Mouse (Mus musculus) G1E (cell line): ENCODE measurements around the gene Elovl4. TPM values are rescaled to one million over a fixed set of nuclear protein-coding genes. Genes with fewer than 3 reads are reported as not detected.

ENCODE experiments used
- ATAC-seq: 2 replicates; pipeline ENCODE4 v1.8.0; 2016; ENCODE audit warnings: mild to moderate bottlenecking; ENCODE audit not compliant: insufficient number of reproducible peaks, poor library complexity, low FRiP score, severe bottlenecking; ENCODE audit errors: extremely low read depth
- DNase-seq: peaks from one replicate; pipeline ENCODE4 v3.0.0; 2012; ENCODE audit warnings: low spot score
- H3K27me3 ChIP-seq: 2 replicates; pipeline ENCODE4 v1.6.1; 2012; ENCODE audit warnings: mild to moderate bottlenecking, low read length, inconsistent platforms; ENCODE audit not compliant: insufficient read depth
- H3K36me3 ChIP-seq: replicated peaks from 2 replicates; pipeline ENCODE3; 2012; ENCODE audit warnings: mild to moderate bottlenecking, inconsistent platforms
- H3K4me1 ChIP-seq: 2 replicates; pipeline ENCODE4 v1.6.1; 2012; ENCODE audit warnings: low read depth, low read length, inconsistent platforms, mixed read lengths; ENCODE audit not compliant: insufficient read depth
- H3K4me3 ChIP-seq: 2 replicates; pipeline ENCODE4 v1.5.1; 2012; ENCODE audit warnings: low read depth, mild to moderate bottlenecking, inconsistent platforms, low read length, moderate library complexity, mixed read lengths
- H3K9me3 ChIP-seq: replicated peaks from 2 replicates; pipeline ENCODE4 v1.6.1; 2012; ENCODE audit warnings: inconsistent platforms
- CTCF ChIP-seq: IDR thresholded peaks from 2 replicates; pipeline ENCODE4 v1.5.1; 2012; ENCODE audit warnings: low read depth, low read length, inconsistent platforms, mixed read lengths
- GATA1 ChIP-seq: IDR thresholded peaks from 2 replicates; pipeline ENCODE4 v1.6.1; 2012; ENCODE audit warnings: borderline replicate concordance, low read length, inconsistent platforms, mixed read lengths
- GATA2 ChIP-seq: IDR thresholded peaks from 2 replicates; pipeline ENCODE4 v1.6.1; 2012; ENCODE audit warnings: low read depth, low read length, inconsistent platforms, borderline replicate concordance
- POLR2AphosphoS5 ChIP-seq: IDR thresholded peaks from 2 replicates; pipeline ENCODE4 v1.6.1; 2012; ENCODE audit warnings: low read depth, low read length, inconsistent platforms; ENCODE audit not compliant: insufficient replicate concordance
- TAL1 ChIP-seq: conservative IDR thresholded peaks from 2 replicates; pipeline ENCODE4 v1.6.1; 2012; ENCODE audit warnings: low read depth, low read length, inconsistent platforms, mixed read lengths
- polyA plus RNA-seq: library from polyadenylated mRNA; stranded (reverse); fragments of >175 nt; gene quantifications from 2 replicates; pipeline ENCODE4 v1.2.3, GENCODE M21; 2012
- total RNA-seq, 2 experiments: library from RNA; stranded (forward) in 1 of 2; stranded (reverse) in 1 of 2; fragments of 200-1000 nt in 1 of 2; fragments of >200 nt in 1 of 2; fragmentation: Nextera tagmentation in 1 of 2; gene quantifications; 2 replicates each; pipeline ENCODE4 v1.2.3; 2014 to 2017

Gene Elovl4
- total and polyA plus RNA-seq, 3 experiments: not detected

GRCm38 (mm10) chr9:83731877-83732276, 74.2 kb downstream of the Elovl4 start:
- no peaks in the 10 kb centered on the region for H3K36me3 ChIP-seq
- DNase-seq (no peak), ATAC-seq (no peak)
- no peaks in the 10 kb centered on the region for H3K4me1 ChIP-seq
- H3K27me3 ChIP-seq: no peaks in the 10 kb centered on the region
- H3K9me3 ChIP-seq: no peaks in the 10 kb centered on the region
- no peak for TF ChIP-seq GATA1
- TF ChIP-seq POLR2AphosphoS5: no peak
- TF ChIP-seq GATA2: no peak
- no peak for TF ChIP-seq TAL1
- no peak for TF ChIP-seq CTCF
- H3K4me3 ChIP-seq: no peak overlapping the region

GRCm38 (mm10) chr9:83730836-83731235, 75.2 kb downstream of the Elovl4 start:
- Histone ChIP-seq H3K9me3 (no peaks in the 10 kb centered on the region), H3K4me3 (no peak overlapping the region), H3K27me3 (no peaks in the 10 kb centered on the region), H3K4me1 (no peaks in the 10 kb centered on the region), H3K36me3 (no peaks in the 10 kb centered on the region)
- DNase-seq (no peak), ATAC-seq (no peak)
- TF ChIP-seq CTCF: no peak
- no peak for TF ChIP-seq POLR2AphosphoS5
- TF ChIP-seq GATA2: no peak
- no peak for TF ChIP-seq TAL1
- no peak for TF ChIP-seq GATA1

Other genes starting within 250 kb of the Elovl4 start
- 37.1 and 39.6 TPM in 2 replicates for gene Ttk, start 28.4 kb upstream of the Elovl4 start, total RNA-seq (2014; fragmentation: Nextera tagmentation)
- 48.8 and 61.1 TPM in 2 replicates for gene Ttk, start 28.4 kb upstream of the Elovl4 start, total RNA-seq (2017)
- 1.2 and 1.4 TPM in 2 replicates for gene Ttk, start 28.4 kb upstream of the Elovl4 start, polyA plus RNA-seq
- gene Bckdhb, start 118.9 kb upstream of the Elovl4 start, total RNA-seq (2014; fragmentation: Nextera tagmentation): 27.6 and 32.0 TPM in 2 replicates
- 22.2 and 24.2 TPM in 2 replicates for gene Bckdhb, start 118.9 kb upstream of the Elovl4 start, total RNA-seq (2017)
- 13.2 and 17.5 TPM in 2 replicates for gene Bckdhb, start 118.9 kb upstream of the Elovl4 start, polyA plus RNA-seq